Mouse (Mus musculus) left cerebral cortex, postnatal 36 days (tissue): ENCODE results near the gene Hspg2. TPM values are rescaled to one million over a fixed set of nuclear protein-coding genes. Genes with fewer than 3 reads are reported as not detected.

Experiments used
- DNase-seq, 2 experiments: peaks; one replicate each; pipeline ENCODE4 v3.0.0; 2021 to 2022; ENCODE audit warnings: low spot score in 2 of 2, mixed read lengths in 1 of 2
- intact Hi-C: fragments of 180-260 bp; cut with DNase I; formaldehyde crosslinking; loops from one replicate; pipeline ENCODE4 v1.15.1; 2025
- total RNA-seq, 2 experiments: library from RNA; stranded (reverse); gene quantifications; 2 replicates each; pipeline ENCODE4 v1.2.3; 2021

Hspg2 gene
- total RNA-seq, 2 experiments from 2014 or later: 5.7 to 7.7 TPM

DNA sequence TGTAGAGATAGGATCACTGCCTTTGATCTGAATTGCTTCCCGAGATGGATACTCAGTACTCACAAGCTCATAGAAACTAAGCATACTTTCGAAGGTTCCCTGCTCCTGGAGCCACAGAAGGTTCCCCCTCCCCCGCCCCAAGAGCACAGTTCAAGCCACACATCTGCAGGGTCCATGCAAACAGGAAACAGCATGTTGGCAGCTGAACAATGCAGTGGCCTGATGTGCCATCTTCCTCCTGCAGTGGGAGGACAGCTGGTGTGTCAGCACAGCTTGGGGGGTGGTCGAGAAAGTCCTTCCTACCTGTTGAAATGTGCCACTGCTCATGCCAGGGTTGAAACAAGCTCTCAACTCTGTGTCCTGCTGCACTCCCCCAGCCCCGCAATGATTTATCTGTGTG lies 9.7 kb upstream of the Hspg2 start:
- intact Hi-C loops: no loop called here
- no peak for DNase-seq

DNA sequence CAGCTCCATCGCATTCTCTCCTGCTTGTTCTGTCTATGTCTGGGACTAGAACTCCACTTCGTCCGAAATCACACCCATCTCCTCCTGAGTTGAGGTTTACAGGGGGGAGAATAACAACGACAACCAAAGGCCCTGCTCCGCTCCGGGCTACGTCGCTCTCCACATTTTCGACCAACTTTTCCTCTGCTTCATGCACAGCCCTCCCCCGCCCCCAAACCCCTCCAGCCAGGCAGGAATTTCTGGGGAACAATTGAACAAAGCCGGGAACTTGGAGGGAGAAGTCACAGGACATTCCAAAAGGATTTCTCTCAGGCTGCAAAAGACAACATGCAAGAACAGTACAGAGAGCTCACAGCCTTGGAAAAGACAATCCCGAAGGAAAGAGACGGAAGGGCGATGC lies 7.9 kb upstream of the Hspg2 start:
- no peak for DNase-seq
- intact Hi-C loops: no loop called here

DNA sequence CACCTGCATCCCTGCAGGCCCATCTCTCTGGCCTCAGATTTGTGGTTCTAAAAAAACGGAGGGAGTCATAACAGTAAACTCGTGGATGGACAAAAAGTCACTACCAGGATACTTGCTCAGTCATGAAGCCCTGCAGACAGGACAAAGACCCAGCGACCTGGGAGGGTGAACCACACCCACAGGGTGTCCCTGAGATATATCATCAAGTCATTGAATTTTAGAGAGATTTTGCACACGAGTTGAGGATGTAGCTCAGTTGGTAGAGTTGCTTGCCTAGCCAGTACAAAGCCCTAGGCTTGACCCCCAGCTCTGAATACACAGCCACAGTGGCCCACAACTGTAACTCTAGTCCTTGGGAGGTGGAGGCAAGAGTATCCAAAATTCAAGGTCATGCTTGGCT lies 7.4 kb upstream of the Hspg2 start:
- intact Hi-C loops: no loop called here
- no peak for DNase-seq

DNA sequence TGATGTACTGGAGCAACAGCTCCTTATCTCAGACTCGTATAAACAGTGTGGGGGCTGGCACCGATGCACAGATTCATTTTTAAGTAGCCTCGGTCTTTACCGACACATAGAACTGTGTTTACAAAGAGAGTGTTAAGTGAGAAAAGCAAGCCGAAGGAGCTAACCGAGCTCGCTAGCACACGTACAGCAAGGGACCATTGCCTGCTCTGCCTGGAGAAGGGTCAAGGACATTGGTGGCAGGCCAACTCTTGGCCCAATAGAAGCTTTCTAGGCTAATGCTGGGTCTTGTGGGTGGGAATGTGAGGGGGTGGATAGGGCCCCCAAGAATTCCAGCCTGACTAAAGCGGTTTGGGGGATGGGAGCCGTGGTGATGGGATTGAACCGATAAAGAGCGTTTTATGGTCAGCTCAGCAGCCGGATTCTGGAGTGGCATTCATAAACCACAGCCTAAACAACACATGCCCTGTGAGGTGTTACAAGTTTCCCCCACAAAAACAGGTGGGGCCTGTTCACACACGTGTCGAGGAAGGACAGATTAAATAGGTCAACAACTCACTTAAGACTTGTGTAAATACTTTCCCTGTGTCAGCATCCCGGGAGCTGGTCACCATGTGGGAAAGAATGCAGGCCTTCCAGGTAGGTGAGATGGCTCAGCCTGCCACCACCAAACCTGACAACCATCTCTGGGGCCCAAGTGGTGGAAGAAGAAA lies 6.4 kb upstream of the Hspg2 start:
- DNase-seq: no peak
- intact Hi-C loops: no loop called here

DNA sequence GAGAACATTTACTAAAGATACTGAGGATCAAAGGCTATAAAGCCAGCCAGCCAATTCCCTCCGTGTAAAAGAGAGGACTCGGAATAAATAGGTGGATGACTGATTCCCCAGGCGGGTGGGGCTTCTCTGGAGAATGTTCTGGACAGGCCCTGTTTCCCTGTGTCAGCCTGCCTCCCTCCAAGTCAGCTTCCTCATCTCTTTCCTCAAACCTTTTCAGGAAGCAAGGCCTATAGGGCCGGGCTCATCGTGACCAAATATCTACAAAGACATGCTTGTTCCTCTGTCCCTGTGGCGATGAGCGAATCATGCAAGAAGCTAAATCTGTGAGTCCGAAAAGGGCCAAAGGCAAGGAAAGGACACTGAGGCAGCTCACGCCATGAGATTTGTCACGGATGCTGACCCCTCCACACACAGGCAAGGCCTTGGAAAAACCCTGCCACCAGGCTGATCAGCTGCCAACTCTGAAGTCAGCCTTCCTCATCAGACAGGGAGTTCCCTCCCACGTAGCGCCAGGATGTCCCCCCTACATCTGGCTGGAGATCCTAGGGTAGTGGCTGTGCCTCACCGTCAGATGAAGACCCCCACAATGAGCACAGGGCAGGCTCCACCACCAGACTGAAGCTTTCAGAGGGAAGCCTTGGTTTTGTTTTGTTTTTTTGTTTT lies 3.3 kb upstream of the Hspg2 start:
- no peak for DNase-seq
- intact Hi-C loops: no loop called here

DNA sequence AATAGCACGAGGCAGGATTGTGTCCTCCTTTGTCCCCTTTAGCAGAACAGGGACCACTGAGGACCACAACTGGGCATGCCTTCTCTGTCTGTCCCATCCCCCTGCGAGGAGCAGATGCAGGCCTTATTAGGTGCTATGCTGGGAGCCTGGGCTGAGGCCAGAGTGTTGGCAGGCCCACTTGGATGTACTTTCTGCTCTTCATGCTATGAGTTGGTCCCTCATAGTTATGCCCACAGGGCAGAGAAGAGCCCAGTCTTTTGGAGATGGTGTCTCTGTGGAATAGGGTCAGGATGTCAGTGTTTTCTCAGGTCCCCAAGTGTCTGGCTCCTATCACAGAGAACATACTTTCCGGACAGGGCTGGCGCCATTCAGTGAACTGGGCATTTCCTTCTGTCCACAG lies 1.6 kb upstream of the Hspg2 start:
- intact Hi-C loops: no loop called here
- no peak for DNase-seq

DNA sequence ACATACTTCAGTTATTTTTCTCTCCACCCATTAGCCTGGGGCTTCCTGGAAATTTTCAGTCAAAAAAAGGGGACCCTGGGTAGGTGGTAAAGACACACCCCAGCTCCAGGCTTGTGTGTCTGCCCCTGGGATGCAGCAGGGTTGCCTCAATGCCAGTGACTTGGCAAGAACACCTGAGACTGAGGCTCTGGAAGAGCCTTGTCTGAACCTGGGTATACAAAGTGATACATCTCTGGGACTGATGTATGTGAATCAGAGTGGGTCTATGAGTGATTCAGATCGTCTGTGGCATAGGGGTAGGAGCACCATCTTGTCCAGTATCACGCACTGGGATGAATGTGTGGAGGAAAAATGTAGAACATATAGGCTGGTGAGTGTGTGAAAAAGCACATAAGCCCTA lies 1.0 kb upstream of the Hspg2 start:
- no peak for DNase-seq
- intact Hi-C loops: no loop called here

DNA sequence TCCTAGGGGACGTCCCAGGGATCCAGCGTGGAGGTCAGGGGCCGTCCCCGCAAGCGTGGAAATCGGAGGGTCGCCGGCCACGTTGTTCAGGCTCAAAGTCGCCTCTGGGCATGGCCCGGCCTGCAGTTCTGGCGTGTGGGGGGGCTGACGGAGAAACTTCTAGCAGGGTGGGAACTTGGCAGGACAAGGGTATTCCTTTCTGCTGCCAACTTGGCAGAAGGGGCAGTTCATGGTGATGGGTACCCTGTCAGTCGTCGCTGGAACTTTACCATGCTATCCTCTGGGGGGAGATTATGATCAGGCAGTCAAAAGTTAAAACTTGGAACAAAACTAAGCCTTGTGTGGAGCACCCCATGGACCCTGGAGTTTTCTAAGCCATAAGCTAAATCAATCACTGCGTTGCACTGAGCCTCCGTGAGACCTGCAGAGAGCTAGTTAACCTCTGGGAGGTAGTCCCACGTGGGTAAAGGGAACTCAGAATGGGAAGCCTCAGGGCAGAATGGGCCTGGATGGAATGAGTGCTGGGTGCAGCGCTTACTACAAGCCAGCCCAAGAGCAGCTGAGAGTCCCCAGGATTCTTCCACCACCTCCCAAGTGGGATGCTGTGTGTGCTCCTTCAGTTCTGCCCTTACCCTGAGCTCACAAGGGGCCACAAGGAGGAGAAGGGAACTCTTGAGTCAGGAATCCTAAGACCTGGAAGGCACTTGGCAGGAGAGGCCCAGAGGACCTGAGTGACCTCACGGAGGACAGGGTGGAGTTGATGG lies 694 bp downstream of the Hspg2 start:
- DNase-seq: no peak
- intact Hi-C loops: no loop called here

DNA sequence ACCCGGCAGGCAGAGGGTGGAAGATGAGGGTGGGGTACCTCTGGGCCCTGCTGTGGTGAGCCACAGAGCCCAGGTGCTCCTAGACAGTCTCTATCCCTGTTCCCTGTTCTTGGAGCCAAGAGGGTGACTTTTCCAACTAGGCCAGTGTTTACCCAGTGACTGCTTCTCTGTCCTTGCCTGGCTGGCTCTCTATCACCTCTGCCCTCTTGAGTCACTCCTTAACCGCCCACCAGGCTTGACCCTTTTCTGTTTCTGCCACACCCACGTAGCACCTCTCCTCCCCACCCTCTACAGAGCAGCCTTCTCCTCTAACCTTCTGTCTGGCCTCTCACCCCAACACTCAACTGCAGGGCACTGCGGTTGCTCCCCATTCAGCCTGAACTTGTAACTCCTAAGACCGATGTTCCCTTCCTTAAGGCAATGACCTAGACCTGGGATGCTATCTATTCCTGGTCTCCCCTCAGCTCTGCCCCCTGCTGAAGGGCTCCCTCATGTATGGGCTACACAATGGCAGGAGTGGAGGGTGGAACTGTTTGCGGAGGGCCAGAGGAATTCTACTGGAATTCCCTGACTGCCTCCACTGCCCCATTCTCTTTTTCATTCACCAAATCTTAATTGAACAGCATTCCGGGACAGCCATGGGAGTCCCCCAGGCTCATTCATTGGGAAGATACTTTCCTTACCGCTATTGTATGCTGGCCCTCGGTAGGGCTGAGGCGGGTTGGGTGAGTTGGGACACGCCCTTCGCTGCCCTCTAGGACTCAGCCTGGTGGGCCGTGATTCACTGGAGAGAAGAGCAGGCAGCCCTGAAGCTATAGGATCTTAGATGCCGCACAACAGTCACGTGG lies 1.5 kb downstream of the Hspg2 start:
- intact Hi-C loops: no loop called here

DNA sequence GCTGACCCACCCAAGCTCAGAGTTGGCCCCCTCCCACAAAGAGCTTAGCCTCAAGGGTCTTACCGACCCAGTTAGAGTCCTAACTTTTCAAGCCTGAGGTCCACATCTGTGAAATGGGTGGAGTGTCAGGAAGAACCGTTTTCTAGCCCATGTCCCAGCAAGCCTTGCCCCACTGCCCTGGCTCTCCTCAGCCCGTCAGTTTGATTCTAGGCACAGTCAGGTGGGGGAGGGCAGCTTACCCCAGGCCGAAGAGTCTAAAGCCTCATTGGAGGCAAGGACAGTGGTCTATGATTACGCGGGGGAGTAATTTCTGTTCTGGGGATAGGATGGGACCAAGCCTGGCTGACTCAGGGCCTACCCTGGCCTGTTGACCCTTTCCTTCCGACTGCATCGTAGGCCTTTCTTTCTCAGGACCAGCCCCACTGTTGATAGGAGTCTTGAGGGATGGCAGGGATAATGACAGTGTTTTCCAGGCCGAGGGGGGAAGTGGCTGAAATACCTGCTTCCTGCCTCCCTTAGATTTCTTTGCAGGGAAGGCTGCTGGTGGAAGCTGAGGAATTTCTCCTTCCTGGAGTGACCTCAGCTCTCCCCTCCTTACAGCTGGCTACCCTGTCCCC lies 2.2 kb downstream of the Hspg2 start:
- intact Hi-C loops: no loop called here
- DNase-seq: no peak

More for the DNA sequence above, 1.5 kb downstream of the Hspg2 start:
- DNase-seq: no peak

DNA sequence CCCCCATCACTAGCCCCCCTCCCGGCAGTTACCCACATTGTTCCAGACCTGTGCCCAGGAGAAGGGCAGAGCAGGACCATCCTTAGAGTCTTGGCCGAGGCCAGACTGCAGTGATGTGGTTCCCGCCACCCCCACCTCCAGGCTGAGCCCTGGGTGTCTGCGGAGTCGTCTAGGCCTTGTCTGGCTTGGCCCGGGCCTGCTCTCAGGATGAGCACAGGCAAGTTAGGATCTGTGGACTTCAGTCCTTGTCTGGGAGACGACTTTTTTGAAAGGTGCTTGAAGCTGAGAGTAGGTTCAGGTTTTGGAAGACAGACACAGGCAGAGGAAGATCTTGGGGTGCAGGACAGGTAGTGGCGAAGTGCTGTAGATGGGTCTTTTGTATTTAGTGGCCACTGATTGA lies 2.8 kb downstream of the Hspg2 start:
- no peak for DNase-seq
- intact Hi-C loops: no loop called here

DNA sequence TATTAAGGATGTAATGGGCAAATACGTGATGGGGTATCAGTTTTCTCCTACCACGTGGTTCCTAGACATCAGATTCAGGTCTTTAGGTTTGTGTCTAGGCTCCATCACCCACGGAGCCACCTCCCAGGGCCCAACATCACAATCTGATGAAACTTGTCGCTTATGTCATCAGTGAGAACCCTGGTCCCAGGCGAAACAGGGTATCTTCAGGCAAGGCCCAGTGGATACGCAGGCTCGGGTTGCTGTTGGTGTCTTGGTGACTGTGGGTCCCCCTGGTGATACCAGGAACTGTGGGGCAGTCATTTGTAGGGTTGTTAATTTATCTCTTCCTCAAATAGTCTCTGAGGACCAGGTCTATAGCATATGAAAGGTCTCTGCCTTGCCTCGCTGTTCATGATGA lies 4.7 kb downstream of the Hspg2 start:
- intact Hi-C loops: no loop called here
- DNase-seq: no peak

DNA sequence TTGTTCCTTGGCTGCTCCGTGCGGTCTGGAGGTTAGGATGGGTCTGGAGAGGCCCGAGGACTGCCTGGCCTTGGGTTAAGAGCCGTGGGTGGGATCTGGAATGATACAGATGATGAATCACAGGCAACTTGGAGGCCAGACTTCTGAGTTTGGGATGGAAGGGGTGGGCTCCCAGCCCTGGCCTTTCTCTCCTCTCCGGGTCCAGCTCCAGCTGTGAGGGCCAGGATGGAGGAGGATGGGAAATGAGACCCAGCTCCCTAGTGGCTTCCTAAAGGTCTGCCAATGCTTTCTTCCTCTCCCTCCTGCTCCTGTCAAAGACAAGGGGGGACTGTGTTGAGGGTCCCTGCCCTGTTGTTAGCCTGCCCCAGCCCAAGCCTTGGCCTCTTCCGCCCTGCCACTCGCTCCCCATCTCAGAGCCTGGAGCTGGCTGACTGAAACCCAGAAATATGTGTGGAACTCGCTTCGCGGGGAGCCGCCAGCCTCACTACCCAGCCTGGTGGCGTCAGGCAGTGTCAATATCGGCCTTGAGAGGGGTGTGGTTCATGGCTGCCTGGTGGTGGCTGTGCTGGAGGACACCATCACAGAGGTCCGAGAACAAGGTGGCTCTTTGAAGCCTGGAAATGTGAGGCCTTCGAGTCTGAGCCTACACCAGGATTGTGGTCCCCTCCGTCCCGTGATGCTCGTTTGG lies 5.3 kb downstream of the Hspg2 start:
- intact Hi-C loops: no loop called here
- DNase-seq: no peak

DNA sequence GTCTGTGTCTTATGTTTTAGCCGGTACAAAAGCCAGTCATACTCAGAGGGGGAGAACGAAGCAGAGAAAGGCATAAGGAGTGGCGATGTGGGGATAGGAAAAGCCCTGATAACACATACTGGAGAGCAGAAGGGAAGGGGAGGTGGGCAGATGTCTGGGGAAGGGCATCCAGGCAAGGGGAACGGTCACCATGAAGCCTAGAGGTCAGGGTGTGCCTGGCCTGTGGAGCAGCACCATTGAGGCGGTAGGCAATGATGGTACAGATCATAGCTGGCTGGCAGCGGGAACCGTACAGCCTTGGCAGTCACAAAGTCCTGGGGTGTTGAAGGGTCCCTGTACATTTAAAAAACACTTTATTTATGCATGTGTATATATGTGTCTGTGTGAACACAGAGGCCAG lies 6.1 kb downstream of the Hspg2 start:
- DNase-seq: no peak
- intact Hi-C loops: no loop called here

DNA sequence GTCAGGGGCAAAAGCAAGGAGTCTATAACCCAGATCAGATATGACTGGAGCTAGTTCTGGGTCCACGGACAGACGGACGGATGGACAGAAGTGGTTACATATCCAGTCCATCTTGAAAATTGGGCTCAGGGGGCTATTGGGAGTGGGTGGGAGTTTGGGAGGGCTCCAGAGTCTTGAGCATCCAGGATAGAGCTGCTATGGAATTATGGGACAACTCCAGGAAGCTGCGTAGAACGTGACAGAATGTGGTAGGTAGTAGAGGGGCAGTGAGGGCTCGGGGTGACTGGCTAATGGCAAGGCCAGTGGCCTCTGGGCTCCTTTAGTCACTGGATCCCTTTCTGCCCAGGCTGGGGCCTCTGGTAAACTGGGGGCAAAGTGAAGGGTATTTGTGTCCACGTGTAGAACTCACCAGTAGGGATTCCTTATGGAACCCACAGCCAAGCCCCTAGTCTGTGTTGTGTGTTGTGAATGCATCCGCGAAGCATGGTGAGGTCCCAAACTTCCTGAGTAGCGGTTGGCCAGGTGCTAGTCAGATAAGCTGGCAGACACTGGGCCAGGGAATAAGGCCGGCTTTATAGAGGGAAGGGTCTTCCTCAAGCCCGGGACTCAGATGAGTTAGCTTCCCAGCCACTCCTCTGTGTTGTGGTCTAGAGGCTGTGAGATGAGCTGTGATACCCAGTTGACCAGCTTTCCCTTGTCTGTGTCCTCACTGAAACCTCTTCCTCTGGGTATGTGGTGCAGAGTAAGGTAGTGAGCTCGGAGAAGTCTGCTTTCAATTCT lies 6.9 kb downstream of the Hspg2 start:
- no peak for DNase-seq
- intact Hi-C loops: no loop called here

DNA sequence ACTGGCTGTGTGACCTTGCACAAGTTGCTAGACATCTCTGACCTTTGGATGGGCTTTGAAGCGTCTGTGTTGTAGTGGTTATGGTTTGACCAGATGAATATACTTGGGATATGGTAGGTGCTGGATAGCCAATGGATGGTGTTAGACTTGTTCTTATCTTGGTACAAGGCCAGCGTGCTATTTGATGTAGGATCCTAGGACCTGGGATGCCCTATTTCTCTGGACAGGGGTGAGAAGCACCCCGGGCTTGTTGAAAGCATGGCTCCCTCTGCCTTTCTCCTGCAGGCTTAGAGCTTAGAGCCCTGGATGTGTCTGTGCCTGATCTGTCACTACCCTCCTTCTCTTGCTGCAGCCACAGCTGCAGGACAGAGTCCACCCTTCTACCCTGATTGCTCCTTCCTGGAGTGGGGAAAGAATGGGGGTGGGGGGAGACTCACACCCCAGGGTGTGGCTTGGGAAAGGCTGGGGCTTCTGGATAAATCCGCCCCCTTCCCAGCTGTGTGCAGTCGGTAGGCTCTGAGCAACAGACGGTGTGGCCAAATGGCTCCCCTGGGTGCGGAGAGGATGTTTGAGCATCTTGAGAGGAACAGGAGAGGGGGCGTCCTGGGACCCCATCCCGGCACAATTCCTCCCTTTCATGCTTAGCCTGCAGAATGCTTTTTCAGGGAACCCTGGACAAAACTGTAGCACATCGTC lies 7.6 kb downstream of the Hspg2 start:
- intact Hi-C loops: no loop called here
- DNase-seq: peak; percentile 56 to 60

DNA sequence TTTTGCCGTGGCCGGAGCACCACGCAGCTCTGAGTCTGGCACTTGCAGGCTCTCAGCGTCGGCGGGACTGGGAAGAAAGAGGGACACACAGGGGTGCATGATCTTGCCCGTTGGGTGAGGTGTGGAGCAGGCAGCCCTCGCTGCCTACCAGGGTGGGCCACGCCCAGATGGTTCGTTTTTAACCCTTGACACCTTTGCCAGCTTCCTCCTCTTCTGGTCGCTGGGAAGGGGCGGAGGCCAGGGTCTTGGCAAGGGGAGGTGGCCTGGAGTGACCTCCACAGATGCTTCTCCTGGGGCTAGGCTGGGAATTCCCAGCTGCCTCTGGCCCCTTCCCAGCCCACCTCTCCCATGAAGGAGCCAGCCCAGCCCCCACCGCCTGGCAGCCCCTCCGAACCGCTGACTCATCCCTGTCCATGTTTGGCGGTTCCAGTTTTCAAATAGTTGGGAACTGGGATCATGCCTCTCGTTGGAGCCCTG lies 8.2 kb downstream of the Hspg2 start:
- DNase-seq: no peak
- intact Hi-C loops: no loop called here

DNA sequence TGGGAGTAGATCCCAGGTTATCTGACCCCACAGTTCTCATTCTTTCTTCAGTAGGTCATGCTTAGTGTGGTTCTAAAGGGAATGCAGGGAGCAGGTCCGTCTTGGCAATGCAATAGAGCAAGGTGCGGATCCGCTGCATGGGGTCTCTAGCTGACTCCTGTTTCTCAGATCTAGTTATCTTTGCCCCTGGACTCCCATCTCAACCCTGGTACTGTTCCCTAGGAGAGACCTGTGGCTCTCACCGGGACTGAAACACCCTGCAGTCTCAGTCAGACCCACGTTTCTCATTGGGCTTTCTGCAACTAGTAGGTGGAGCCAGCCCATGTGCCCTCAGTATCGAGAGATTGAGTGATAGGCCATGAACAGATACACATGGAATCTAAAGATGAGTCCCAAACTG lies 9.0 kb downstream of the Hspg2 start:
- no peak for DNase-seq
- intact Hi-C loops: no loop called here
